Mouse (Mus musculus): ENCODE measurements at regions not wholly inside any gene's neighbourhood (a gene's known extent, or its start where the extent isn't known, plus 50 kb on each side); places are given as distances from the start of the nearest gene placed in this dataset.

DNA sequence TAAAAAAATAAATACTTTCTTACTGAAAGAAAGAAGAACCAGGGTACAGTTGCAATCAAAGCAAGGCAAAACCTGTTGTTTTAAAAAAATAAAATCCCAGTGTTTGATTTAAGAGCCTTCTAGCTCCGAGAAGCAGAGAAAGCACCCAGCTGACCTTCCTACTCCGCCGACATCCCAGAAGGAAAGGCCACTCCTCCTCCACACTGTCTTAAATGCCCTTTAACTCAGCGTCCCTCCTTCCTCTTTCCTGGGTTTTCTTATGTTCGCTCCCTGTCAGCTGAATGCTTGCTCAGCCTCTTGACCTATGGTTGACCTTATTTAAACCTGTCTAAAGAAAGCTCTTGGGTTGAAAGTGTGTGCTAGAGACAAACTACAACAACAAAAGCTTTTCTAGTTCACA is 79.1 kb downstream of the Sptssa start:
- Histone ChIP-seq H3K4me2 (ENCODE audit: low read length) (no peak overlapping the region), H3K4me3 (ENCODE audit: control insufficient read depth in 1 of 2, insufficient read depth in 1 of 2, low read depth in 1 of 2, low read length in 2 of 2) (no peak overlapping the region), H3K27me3 (ENCODE audit: control insufficient read depth, insufficient read depth, low read length) (no peaks in the 10 kb centered on the region), H3K27ac (replicated peaks in 1 of 2; ENCODE audit: control insufficient read depth in 1 of 2, insufficient read depth in 1 of 2, low read depth in 2 of 2, low read length in 2 of 2) (no peak overlapping the region), H3K36me3 (ENCODE audit: control insufficient read depth, insufficient read depth, low read length) (no peaks in the 10 kb centered on the region), H3K9ac (ENCODE audit: low read length) (no peak overlapping the region), H3K4me1 (ENCODE audit: control insufficient read depth in 2 of 2, insufficient read depth in 2 of 2, low read length in 2 of 2) (no peaks in the 10 kb centered on the region), H3K9me3 (ENCODE audit: control insufficient read depth, low read length) (0 out of 2 replicates have a peak, but pooled peaks cover 2% of the 10 kb centered on the region)
- no peak for ATAC-seq (ENCODE audit: insufficient number of reproducible peaks, insufficient read depth, low FRiP score, low read depth)
- 20% methylated on average over 5 of the region's 5 CpGs for WGBS

- 0 out of 2 replicates have a peak, but pooled peaks cover 2% of the 10 kb centered on the region for H3K9me3 ChIP-seq (ENCODE audit: control insufficient read depth, low read length)
- H3K36me3 ChIP-seq (ENCODE audit: control insufficient read depth, insufficient read depth, low read length): no peaks in the 10 kb centered on the region
- no peak overlapping the region for H3K4me2 ChIP-seq (ENCODE audit: low read length)
- no peak overlapping the region for H3K4me3 ChIP-seq (ENCODE audit: control insufficient read depth in 1 of 2, insufficient read depth in 1 of 2, low read depth in 1 of 2, low read length in 2 of 2)
- no peak for ATAC-seq (ENCODE audit: insufficient number of reproducible peaks, insufficient read depth, low FRiP score, low read depth)
- no peaks in the 10 kb centered on the region for H3K4me1 ChIP-seq (ENCODE audit: control insufficient read depth in 2 of 2, insufficient read depth in 2 of 2, low read length in 2 of 2)
- no peak overlapping the region for H3K9ac ChIP-seq (ENCODE audit: low read length)
- WGBS: 63% methylated on average over 3 of the region's 3 CpGs
- no peak overlapping the region for H3K27ac ChIP-seq (replicated peaks in 1 of 2; ENCODE audit: control insufficient read depth in 1 of 2, insufficient read depth in 1 of 2, low read depth in 2 of 2, low read length in 2 of 2)
- H3K27me3 ChIP-seq (ENCODE audit: control insufficient read depth, insufficient read depth, low read length): no peaks in the 10 kb centered on the region
Observed at GRCm38 (mm10) chr12:54576821-54577220, 79.6 kb downstream of the Sptssa start.

GRCm38 (mm10) chr12:54572866-54573265 is 83.5 kb downstream of the Sptssa start:
- H3K27ac ChIP-seq (replicated peaks in 1 of 2; ENCODE audit: control insufficient read depth in 1 of 2, insufficient read depth in 1 of 2, low read depth in 2 of 2, low read length in 2 of 2): no peak overlapping the region
- no peaks in the 10 kb centered on the region for H3K4me1 ChIP-seq (ENCODE audit: control insufficient read depth in 2 of 2, insufficient read depth in 2 of 2, low read length in 2 of 2)
- H3K9ac ChIP-seq (ENCODE audit: low read length): no peak overlapping the region
- 0 out of 2 replicates have a peak, but pooled peaks cover 2% of the 10 kb centered on the region for H3K9me3 ChIP-seq (ENCODE audit: control insufficient read depth, low read length)
- H3K4me2 ChIP-seq (ENCODE audit: low read length): no peak overlapping the region
- H3K27me3 ChIP-seq (ENCODE audit: control insufficient read depth, insufficient read depth, low read length): no peaks in the 10 kb centered on the region
- no peak for ATAC-seq (ENCODE audit: insufficient number of reproducible peaks, insufficient read depth, low FRiP score, low read depth)
- WGBS: 94% methylated on average over 8 of the region's 8 CpGs
- H3K4me3 ChIP-seq (ENCODE audit: control insufficient read depth in 1 of 2, insufficient read depth in 1 of 2, low read depth in 1 of 2, low read length in 2 of 2): no peak overlapping the region
- H3K36me3 ChIP-seq (ENCODE audit: control insufficient read depth, insufficient read depth, low read length): no peaks in the 10 kb centered on the region

DNA sequence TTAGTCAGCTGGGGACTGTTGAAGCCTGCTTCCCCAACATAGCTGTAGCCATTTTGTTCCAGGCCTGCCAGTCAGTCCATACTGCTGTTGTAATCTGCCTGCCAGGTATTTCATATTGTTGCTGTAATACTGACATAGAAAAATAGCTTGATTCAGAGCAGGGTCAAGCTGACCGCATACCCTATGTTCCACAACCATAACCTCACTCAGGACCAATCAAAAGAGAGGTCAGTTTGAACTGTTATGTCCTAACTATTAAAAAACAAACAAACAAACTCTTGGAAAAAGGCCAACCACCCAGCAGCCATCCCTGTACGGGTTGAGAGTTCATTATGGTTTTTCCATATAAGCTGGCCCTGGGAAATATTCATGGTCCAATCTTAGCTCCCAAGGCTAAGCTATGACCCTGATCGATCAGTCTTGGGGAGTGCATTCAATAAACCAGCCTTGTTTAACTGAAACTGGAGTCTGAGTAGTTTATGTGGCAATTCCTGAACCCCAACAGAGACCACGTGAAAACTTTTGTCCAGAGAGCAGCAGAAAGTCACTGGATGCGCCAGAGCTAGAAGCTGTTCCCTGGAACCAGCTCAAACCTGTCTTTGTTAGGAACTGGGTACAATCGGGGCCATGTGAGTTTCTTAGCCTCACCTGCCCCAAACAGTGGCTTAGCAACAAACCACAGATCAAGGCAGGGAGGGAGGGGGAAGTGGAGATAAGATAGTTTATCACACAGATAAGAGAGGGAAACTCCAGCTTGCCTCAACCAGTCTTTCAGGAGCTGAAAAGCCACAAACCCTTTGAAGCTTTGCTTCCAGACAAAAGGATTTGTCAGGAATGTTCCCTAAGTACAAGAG is 88.1 kb downstream of the Sptssa start:
- Histone ChIP-seq H3K36me3 (ENCODE audit: control insufficient read depth, insufficient read depth, low read length) (no peaks in the 10 kb centered on the region), H3K4me2 (ENCODE audit: low read length) (no peak overlapping the region), H3K9ac (ENCODE audit: low read length) (no peak overlapping the region), H3K4me1 (ENCODE audit: control insufficient read depth in 2 of 2, insufficient read depth in 2 of 2, low read length in 2 of 2) (no peaks in the 10 kb centered on the region), H3K27ac (replicated peaks in 1 of 2; ENCODE audit: control insufficient read depth in 1 of 2, insufficient read depth in 1 of 2, low read depth in 2 of 2, low read length in 2 of 2) (no peak overlapping the region), H3K9me3 (ENCODE audit: control insufficient read depth, low read length) (0 out of 2 replicates have a peak, but pooled peaks cover 2% of the 10 kb centered on the region), H3K27me3 (ENCODE audit: control insufficient read depth, insufficient read depth, low read length) (no peaks in the 10 kb centered on the region), H3K4me3 (ENCODE audit: control insufficient read depth in 1 of 2, insufficient read depth in 1 of 2, low read depth in 1 of 2, low read length in 2 of 2) (no peak overlapping the region)
- WGBS: 62% methylated on average over 6 of the region's 6 CpGs
- ATAC-seq (ENCODE audit: insufficient number of reproducible peaks, insufficient read depth, low FRiP score, low read depth): no peak

- no peak overlapping the region for H3K4me3 ChIP-seq (ENCODE audit: control insufficient read depth in 1 of 2, insufficient read depth in 1 of 2, low read depth in 1 of 2, low read length in 2 of 2)
- ATAC-seq (ENCODE audit: insufficient number of reproducible peaks, insufficient read depth, low FRiP score, low read depth): no peak
- no peaks in the 10 kb centered on the region for H3K4me1 ChIP-seq (ENCODE audit: control insufficient read depth in 2 of 2, insufficient read depth in 2 of 2, low read length in 2 of 2)
- no peak overlapping the region for H3K4me2 ChIP-seq (ENCODE audit: low read length)
- no peaks in the 10 kb centered on the region for H3K36me3 ChIP-seq (ENCODE audit: control insufficient read depth, insufficient read depth, low read length)
- 89% methylated on average over 3 of the region's 3 CpGs for WGBS
- H3K27me3 ChIP-seq (ENCODE audit: control insufficient read depth, insufficient read depth, low read length): no peaks in the 10 kb centered on the region
- H3K9ac ChIP-seq (ENCODE audit: low read length): no peak overlapping the region
- H3K9me3 ChIP-seq (ENCODE audit: control insufficient read depth, low read length): 0 out of 2 replicates have a peak, but pooled peaks cover 2% of the 10 kb centered on the region
- no peak overlapping the region for H3K27ac ChIP-seq (replicated peaks in 1 of 2; ENCODE audit: control insufficient read depth in 1 of 2, insufficient read depth in 1 of 2, low read depth in 2 of 2, low read length in 2 of 2)
Observed at GRCm38 (mm10) chr12:54567426-54567790, 89.0 kb downstream of the Sptssa start.

DNA sequence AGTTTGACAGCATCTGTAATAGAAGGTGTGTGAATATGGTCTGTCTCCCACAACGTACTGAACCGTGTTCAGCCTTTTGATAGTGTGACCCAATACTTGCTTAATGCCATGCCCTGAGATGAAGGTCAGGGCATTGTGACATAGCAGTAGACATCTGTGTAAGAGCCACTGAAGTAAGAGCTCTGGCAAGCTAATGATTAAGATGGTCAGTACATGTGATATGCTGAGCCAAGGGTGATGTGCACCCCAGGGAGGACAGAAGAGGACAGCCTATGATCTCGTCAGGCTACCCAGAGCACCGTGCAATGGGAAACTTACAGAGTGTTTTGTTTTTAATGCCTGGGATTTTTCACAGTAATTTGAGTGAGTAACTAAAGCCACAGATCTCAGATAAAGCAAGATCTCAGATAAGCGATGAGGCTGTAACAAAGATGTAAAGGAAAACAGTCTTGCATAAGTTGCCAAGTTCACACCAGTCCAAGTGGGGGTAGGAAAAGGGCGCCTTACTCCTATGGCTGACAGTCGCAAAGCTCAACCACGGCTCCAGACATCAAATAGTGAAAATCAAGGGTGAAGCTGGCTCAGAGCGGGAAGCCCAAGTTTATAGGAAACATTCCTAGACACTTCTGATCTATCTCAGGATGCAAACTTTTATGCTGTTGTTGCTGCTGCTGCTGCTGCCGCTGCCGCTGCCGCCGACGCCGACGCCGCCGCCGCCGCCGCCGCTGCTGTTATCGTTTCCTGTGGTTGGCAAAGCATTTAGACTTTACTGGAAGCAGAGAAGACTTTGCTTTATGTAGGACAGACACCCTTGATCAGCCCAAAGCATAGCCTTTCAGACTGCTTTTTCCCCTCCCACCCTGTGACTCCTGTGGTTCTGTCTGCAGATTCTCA is 89.6 kb downstream of the Sptssa start:
- H3K27me3 ChIP-seq (ENCODE audit: control insufficient read depth, insufficient read depth, low read length): no peaks in the 10 kb centered on the region
- no peak for ATAC-seq (ENCODE audit: insufficient number of reproducible peaks, insufficient read depth, low FRiP score, low read depth)
- no peaks in the 10 kb centered on the region for H3K36me3 ChIP-seq (ENCODE audit: control insufficient read depth, insufficient read depth, low read length)
- no peak overlapping the region for H3K27ac ChIP-seq (replicated peaks in 1 of 2; ENCODE audit: control insufficient read depth in 1 of 2, insufficient read depth in 1 of 2, low read depth in 2 of 2, low read length in 2 of 2)
- 85% methylated on average over 23 of the region's 23 CpGs for WGBS
- H3K4me1 ChIP-seq (ENCODE audit: control insufficient read depth in 2 of 2, insufficient read depth in 2 of 2, low read length in 2 of 2): no peaks in the 10 kb centered on the region
- no peak overlapping the region for H3K4me3 ChIP-seq (ENCODE audit: control insufficient read depth in 1 of 2, insufficient read depth in 1 of 2, low read depth in 1 of 2, low read length in 2 of 2)
- H3K4me2 ChIP-seq (ENCODE audit: low read length): no peak overlapping the region
- no peaks in the 10 kb centered on the region for H3K9me3 ChIP-seq (ENCODE audit: control insufficient read depth, low read length)
- H3K9ac ChIP-seq (ENCODE audit: low read length): no peak overlapping the region

- Histone ChIP-seq H3K4me1 (ENCODE audit: control insufficient read depth in 2 of 2, insufficient read depth in 2 of 2, low read length in 2 of 2) (no peaks in the 10 kb centered on the region), H3K4me3 (ENCODE audit: control insufficient read depth in 1 of 2, insufficient read depth in 1 of 2, low read depth in 1 of 2, low read length in 2 of 2) (no peak overlapping the region), H3K9ac (ENCODE audit: low read length) (no peak overlapping the region), H3K27ac (replicated peaks in 1 of 2; ENCODE audit: control insufficient read depth in 1 of 2, insufficient read depth in 1 of 2, low read depth in 2 of 2, low read length in 2 of 2) (no peak overlapping the region), H3K36me3 (ENCODE audit: control insufficient read depth, insufficient read depth, low read length) (no peaks in the 10 kb centered on the region), H3K27me3 (ENCODE audit: control insufficient read depth, insufficient read depth, low read length) (no peaks in the 10 kb centered on the region), H3K4me2 (ENCODE audit: low read length) (no peak overlapping the region), H3K9me3 (ENCODE audit: control insufficient read depth, low read length) (no peaks in the 10 kb centered on the region)
- ATAC-seq (ENCODE audit: insufficient number of reproducible peaks, insufficient read depth, low FRiP score, low read depth): no peak
- WGBS: 83% methylated on average over 4 of the region's 4 CpGs
Observed at GRCm38 (mm10) chr12:54561981-54562380, 94.4 kb downstream of the Sptssa start.
